24 mouse cellular contexts compared by ENCODE assay signal in the genomic region with DNA sequence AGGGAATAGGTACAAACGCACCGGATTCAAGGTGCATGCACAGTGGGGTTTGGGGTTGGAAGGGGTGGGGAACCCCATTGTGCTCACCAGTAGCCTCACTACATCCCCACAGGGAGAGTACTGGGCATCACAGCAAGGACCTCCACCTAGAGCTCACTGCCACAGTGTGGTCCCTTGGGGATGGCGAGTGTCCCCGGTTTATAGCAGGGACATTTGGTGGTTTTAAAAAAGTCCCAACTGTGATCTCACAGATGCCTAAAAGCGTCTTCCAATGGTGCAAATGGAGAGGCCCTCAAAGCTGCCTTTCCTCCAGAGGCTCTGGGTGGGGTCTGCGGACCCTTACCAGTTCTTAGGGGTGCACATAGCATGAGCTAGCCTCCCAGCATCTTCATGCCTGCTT.
"Had no signal": no experiment of that assay in that cellular context is flagged by ENCODE, and none has a peak within 500 bp of the region (broad histone marks: within the 10 kb centered on the region; RNA-seq: fewer than 3 reads in every experiment).

No protein-coding gene starts in this region.

- H3K27ac ChIP-seq: gastrocnemius, adult 2 months; heart, embryonic 10.5 days; hindbrain, embryonic 10.5 days; hindbrain, embryonic 12.5 days; hindbrain, embryonic 14.5 days; intestine, embryonic 15.5 days; kidney, embryonic 15.5 days; kidney, postnatal 0 days; limb, embryonic 13.5 days; limb, embryonic 15.5 days; liver, embryonic 12.5 days; liver, embryonic 14.5 days had no signal

- DNase-seq: gastrocnemius, adult 2 months; gastrocnemius, postnatal 10 days; gastrocnemius, postnatal 25 days; heart, adult 18-20 months; heart, postnatal 10 days; heart, postnatal 4 days; kidney, adult 2 months; kidney, adult 9 months; kidney, postnatal 14 days; kidney, postnatal 36 days; layer of hippocampus, postnatal 36 days; left cerebral cortex, postnatal 4 days had no signal

- H3K4me3 ChIP-seq: gastrocnemius, adult 2 months; heart, embryonic 10.5 days; heart, embryonic 12.5 days; hindbrain, embryonic 10.5 days; hindbrain, embryonic 12.5 days; intestine, embryonic 15.5 days; kidney, embryonic 15.5 days; limb, embryonic 13.5 days; limb, embryonic 15.5 days; liver, embryonic 12.5 days had no signal
